Mouse (Mus musculus) CH12.LX (cell line): ENCODE data around the gene Pck2.

Experiments used
- CHD1 ChIP-seq: IDR thresholded peaks from 2 replicates; pipeline ENCODE4 v1.6.1; 2012; ENCODE audit warnings: low read depth, low read length, improper control_type of control experiment, inconsistent platforms
- CHD2 ChIP-seq: IDR thresholded peaks from 2 replicates; pipeline ENCODE4 v1.6.1; 2011; ENCODE audit warnings: low read length, improper control_type of control experiment
- CTCF ChIP-seq, 2 experiments: IDR thresholded peaks in 1 of 2; conservative IDR thresholded peaks in 1 of 2; 2 replicates each; pipeline ENCODE4 v1.5.1; 2011 to 2012; ENCODE audit warnings: low read depth in 2 of 2, low read length in 2 of 2, improper control_type of control experiment in 1 of 2, inconsistent platforms in 1 of 2, mild to moderate bottlenecking in 1 of 2, moderate library complexity in 1 of 2
- E2F4 ChIP-seq: IDR thresholded peaks from 2 replicates; pipeline ENCODE4 v1.6.1; 2011; ENCODE audit warnings: low read depth, low read length, improper control_type of control experiment; ENCODE audit not compliant: insufficient replicate concordance
- ELF1 ChIP-seq: IDR thresholded peaks from 2 replicates; pipeline ENCODE4 v1.6.1; 2014; ENCODE audit warnings: low read depth, mild to moderate bottlenecking, inconsistent platforms, low read length, improper control_type of control experiment
- EP300 ChIP-seq: IDR thresholded peaks from 2 replicates; pipeline ENCODE4 v1.6.1; 2011; ENCODE audit warnings: low read length, improper control_type of control experiment
- HCFC1 ChIP-seq: IDR thresholded peaks from 2 replicates; pipeline ENCODE4 v1.6.1; 2012; ENCODE audit warnings: low read depth, mild to moderate bottlenecking, inconsistent platforms, low read length, improper control_type of control experiment
- MAFK ChIP-seq: IDR thresholded peaks from 2 replicates; pipeline ENCODE4 v1.6.1; 2011; ENCODE audit warnings: low read length, improper control_type of control experiment; ENCODE audit not compliant: insufficient replicate concordance
- POLR2A ChIP-seq: IDR thresholded peaks from 2 replicates; pipeline ENCODE4 v1.6.1; 2011; ENCODE audit warnings: low read depth, mild to moderate bottlenecking, improper control_type of control experiment, low read length
- POLR2AphosphoS2 ChIP-seq: IDR thresholded peaks from 2 replicates; pipeline ENCODE4 v1.6.1; 2011; ENCODE audit warnings: low read depth, low read length, improper control_type of control experiment
- RAD21 ChIP-seq: IDR thresholded peaks from 2 replicates; pipeline ENCODE4 v1.6.1; 2011; ENCODE audit warnings: low read depth, mild to moderate bottlenecking, low read length, improper control_type of control experiment, moderate library complexity
- SMC3 ChIP-seq: IDR thresholded peaks from 2 replicates; pipeline ENCODE4 v1.6.1; 2011; ENCODE audit warnings: low read depth, low read length, improper control_type of control experiment
- TCF12 ChIP-seq: IDR thresholded peaks from 2 replicates; pipeline ENCODE4 v1.6.1; 2014; ENCODE audit warnings: low read depth, mild to moderate bottlenecking, inconsistent platforms, low read length, improper control_type of control experiment
- UBTF ChIP-seq: IDR thresholded peaks from 2 replicates; pipeline ENCODE4 v1.6.1; 2012; ENCODE audit warnings: low read depth, mild to moderate bottlenecking, inconsistent platforms, low read length, improper control_type of control experiment, moderate library complexity

DNA sequence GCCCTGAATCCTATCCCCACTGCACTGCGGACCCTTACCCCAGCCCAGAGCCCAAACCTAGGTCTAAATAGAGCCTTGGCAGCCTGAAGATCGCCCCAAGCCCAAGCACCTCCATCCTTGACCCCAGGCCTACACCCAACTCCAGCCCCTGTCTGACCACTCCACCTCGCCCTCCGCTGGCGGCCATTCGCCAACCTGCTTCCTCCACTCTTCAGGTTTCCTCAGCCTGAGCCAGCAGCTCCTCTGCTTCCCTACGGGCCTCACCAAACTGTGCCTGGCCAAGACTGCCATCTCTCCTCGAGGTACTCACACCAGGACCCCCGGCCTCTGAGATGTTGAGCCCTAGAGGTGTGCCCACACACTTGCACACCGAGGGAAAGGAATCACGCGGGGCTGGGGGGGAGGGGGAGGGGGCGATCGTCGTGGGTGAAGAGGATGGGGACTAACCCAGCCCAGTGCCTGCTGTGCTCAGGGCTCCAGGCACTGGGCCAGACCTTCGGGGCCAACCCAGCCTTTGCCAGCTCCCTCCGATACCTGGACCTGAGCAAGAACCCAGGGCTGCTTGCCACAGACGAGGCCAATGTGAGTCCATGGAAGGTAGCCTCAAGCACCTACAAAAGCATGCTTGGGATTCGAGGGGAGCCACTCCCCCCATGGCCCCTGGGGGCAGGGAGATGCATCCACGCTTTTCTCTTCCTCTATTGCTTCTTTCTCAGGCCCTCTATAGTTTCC lies 44.4 kb upstream of the Pck2 start:
- TF ChIP-seq CTCF (conservative IDR thresholded peaks at IDR 0.05 in 1 of 2, IDR thresholded peaks at IDR 0.05 in 1 of 2; ENCODE audit: low read depth in 2 of 2, low read length in 2 of 2) (no peak), HCFC1 (no peak), POLR2A (no peak), CHD2 (no peak), CHD1 (no peak), RAD21 (no peak), ELF1 (no peak), MAFK (no peak), SMC3 (no peak), UBTF (no peak), EP300 (no peak), POLR2AphosphoS2 (no peak), E2F4 (no peak), TCF12 (no peak)
